Mouse (Mus musculus): ENCODE measurements at regions not wholly inside any gene's neighbourhood (a gene's known extent, or its start where the extent isn't known, plus 50 kb on each side); places are given as distances from the start of the nearest gene placed in this dataset.
A peak's percentile ranks its signal among the peaks of the same experiment; 100 is the strongest.

DNA sequence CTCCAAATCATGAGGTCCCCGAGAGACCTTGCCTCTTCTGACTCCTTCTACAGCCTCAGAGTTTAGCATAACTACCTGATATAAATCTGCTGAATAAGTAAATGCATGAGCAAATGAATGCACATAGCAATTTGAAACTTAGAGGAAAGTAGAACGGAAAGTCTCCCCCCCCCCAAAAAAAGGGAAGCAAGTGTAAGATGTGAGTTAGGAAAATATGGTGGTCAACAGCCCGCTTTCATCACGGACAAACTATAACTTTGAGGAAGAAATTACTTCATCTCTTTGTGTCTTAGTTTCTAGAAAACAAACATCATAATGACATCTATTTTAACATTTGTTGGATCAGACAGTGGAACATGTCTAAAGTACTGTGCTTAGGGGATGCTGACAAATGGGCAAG is 77.4 kb upstream of the Etaa1 start:
- no peak for DNase-seq (ENCODE audit: low spot score in 2 of 2)

DNA sequence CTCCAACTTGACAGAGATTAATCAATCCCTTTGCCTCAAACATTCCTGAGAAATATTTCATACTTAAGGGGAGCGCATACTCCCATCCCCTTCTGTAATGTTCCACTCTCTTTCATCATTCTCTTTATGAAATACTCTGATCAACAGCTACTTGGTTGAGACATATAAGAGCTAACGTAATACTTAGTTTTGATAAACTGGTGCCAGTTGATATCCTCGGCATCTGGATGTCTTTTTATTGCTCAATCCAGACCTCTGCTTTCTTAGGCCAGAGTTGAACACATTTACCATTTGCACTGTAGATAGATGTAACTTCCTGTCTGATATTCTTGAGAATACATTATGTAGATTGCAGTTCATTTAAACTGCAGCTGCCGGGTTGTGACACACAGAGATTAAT is 68.4 kb upstream of the Etaa1 start:
- DNase-seq (ENCODE audit: low spot score in 2 of 2): no peak

DNA sequence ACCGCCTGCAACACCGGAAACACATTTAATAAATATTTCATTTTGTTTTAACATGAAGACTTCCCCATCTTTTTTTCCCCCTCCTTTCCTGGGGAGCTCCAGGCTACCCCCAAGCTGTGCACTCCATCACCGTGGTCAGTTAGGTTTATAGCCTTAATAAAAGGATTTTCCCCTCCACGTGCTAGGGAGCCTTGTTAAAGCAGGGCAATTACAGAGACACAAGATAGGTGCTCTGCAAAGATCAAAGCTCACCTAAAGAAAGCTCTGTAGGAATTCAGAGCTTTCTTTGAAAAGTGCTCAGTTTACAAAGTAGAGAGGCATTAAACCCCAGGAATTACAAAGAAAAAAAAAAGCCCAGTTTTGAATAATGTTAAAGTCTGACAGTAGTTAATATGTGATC is 61.6 kb upstream of the Etaa1 start:
- DNase-seq (ENCODE audit: low spot score in 2 of 2): no peak

DNA sequence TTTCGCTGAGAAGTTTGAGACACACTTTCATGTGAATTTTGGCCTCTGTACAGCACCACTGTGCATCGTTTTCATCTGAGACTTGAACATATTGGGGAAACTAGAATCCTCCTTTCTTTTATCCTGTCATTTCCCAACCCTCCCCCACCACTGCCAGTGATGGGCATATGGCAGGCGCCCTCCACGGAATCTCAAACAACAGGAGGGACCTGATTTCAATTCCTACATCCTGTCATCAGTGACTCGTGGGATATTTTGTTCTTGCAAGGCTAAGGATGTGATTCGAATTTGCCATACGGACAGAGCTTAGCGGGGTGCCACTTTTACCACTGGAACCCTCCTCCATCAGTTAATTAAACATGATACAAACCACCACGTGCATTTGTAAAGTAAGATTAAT is 60.9 kb upstream of the Etaa1 start:
- DNase-seq (ENCODE audit: low spot score in 2 of 2): no peak

DNA sequence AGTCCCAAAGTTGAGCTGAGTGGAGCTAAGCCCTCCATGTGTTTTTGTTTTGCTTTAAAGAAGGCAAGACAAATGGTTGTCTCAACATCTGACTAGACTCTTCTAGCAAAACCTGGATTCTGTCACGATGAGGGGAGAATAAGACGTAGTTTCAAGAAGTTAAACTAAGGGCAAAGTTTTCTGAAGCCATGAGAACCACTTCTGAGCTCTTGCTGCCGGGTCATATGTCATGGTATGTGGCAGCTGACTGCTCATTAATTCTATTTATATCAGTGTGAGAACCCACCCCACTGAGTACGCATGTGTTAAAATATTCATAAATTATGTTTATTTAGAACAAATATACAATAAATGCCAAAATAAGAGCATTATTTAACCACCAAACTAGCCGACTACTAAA is 58.4 kb upstream of the Etaa1 start:
- DNase-seq (ENCODE audit: low spot score in 2 of 2): no peak

DNA sequence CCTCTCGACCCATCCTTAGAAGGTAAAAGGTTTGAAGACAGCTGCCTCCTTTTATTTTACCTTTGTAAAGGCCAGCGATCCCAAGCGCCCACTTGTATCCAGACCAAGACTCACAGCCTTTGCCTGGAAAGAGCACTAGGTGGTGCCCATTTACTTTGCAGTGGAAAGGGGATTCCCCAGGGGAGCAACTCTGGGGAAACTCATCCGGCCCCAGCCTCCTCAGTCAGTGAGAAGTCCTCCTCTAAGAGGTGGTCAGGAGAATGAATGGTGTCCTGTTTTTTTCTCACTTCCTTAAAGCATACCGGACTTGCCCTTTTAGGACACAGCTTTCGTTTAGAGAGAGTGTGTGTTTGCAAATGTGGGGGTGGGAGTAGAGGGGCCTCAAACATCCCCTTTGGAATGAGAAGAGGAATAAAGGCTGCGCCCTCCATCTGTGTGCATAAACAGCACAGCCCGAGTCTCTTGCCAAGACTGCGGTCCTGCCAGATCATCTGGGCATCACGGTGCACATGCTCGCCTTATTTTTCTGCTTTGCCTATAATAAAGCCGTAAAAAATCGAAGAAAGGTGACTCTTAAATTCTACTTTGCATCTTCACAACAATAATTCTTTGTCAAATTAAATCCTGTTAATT is 57.5 kb upstream of the Etaa1 start:
- peak in 1 of 2 experiments; percentile 3 for DNase-seq (ENCODE audit: low spot score in 2 of 2)

DNA sequence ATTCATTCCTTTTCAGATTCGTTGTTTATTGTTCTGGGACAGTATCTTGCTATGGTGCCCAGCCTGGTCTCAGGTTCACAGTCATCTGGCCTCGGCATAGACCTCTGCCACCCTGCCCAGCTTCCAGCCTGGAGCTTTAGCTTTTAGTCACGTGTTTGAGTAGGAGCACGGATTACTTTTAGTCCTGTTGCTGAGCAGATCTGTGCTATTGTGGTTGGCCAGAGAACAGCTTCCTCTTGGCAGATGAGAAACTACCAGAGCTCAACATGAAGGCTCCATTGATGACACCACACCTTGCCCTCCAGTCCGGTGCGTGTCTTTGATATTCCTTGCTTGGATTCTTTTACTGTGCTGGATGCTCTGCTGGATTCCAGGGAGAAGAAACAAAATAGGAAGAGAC is 54.5 kb upstream of the Etaa1 start:
- DNase-seq (ENCODE audit: low spot score in 2 of 2): no peak
